Mouse (Mus musculus) mature B cell (primary cell): ENCODE data around the gene Srsf3.
"Not testable (repeated sequence)": the region's sequence is repeated elsewhere in the genome, so short reads cannot be mapped to it uniquely, and the experiment has no call there.

ENCODE experiments used
- in situ Hi-C: fragments of 300-500 bp; cut with MboI; formaldehyde crosslinking; loops from 2 replicates; pipeline ENCODE4 v1.14.3; 2019

Gene Srsf3

DNA sequence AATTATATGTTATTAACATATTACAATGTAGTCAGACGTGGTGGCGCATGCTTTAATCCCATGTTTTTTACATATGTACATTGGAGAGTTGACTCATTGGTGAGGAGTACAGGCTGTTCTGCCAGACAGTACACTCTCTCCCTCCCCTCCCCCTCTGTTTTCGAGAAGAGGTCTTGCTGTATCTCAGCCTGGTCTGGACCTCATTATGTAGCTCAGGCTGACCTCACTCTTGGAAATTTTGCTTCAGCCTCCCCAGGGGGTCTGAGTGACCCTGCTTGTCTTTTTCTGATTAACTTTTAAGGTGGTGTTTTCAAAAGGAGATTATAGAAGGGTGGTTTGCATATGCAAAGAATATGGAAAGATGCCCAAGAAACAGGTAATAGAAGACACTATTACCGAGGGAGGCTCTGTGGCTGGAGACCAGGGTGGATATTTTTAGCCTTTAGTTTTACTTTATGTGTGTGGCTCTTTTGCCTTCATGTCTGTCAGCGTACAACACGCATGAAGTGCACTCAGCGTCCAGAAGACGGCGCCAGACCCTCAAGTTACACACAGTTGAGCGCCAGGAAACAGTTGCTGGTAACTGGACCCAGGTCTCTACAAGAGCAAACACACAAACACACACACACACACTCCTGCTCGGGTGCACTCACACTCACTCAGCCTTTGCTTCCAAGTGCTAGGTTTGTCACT, 14.0 kb upstream of the Srsf3 start:
- in situ Hi-C loops: no loop called here

DNA sequence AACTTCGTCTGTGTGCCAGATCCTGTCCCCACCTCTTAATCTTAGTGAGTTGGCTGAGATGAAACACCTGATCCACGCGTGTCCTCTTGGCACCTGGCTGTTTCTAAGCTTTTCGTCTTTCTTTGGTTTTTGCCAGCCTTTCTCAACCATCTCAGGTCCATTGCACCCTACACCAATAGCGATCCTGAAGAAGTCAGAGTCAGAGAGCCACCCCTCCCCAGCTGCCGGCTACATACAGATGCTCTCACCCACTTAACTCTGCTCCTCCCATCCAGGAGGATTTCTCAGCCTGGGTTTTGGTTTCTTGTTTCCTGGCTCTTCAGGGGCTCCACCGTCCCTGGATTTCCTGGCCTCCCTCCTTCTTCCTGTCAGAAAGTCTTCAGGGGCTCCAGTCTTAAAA, 13.0 kb upstream of the Srsf3 start:
- in situ Hi-C loops: no loop called here

GRCm38 (mm10) chr17:29020444-29020843, 12.0 kb upstream of the Srsf3 start:
- in situ Hi-C loops: no loop called here

GRCm38 (mm10) chr17:29022230-29022819, 10.1 kb upstream of the Srsf3 start:
- in situ Hi-C loops: no loop called here

DNA sequence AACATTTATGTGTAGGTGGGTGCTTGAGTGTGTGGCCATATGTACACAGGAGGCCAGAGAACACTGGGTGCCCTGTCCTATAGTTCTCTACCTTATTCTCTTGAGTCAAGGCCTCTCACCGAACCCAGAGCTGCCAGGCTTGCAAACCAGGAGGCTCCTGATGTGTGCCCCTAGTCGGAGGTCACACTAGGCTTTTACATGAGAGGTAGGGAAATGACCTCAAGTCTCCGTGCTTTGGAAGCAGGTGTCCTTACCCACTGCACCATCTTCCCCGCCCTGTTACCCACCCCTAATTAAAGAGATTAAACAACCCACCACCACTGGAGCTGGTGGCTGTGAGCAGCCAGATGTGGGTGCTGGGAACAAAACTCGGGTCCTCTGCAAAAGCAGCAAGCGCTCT, 9.1 kb upstream of the Srsf3 start:
- in situ Hi-C loops: no loop called here

GRCm38 (mm10) chr17:29024047-29024892, 8.2 kb upstream of the Srsf3 start:
- in situ Hi-C loops: no loop called here

GRCm38 (mm10) chr17:29024896-29025565, 7.4 kb upstream of the Srsf3 start:
- in situ Hi-C loops: no loop called here

DNA sequence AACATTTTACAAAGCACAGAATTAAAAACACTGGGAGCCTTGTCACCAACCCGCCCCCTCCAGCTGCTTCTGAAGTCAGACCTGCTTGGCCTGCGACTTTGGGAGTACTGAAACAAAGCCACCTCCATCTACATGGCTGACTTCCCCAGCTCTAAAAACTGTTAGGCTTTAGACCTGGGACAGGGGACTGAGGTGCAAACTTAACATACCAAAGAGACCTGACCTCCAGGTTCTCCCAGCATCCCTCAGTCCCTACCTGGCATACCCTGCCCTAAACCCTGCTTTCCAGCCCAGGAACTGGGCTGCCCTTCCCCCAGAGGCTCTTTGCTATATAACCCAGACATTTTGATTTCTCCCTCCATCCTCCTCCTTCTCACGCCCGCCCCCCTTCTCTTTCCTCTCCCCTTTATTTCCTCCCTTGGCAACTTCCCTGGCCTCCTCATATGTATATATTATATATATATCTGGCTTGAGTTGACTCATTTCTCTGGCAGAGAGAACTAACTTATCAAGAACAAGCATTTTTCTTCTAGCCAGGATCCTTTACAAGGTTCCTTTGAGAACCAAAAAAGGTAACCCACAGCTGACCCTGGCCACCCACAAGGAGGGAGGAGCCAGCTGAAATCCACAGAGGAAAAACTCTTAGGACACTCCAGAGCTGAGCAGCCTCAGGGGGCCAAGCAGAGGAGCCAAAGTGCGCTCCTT, 5.6 kb upstream of the Srsf3 start:
- in situ Hi-C loops: no loop called here

DNA sequence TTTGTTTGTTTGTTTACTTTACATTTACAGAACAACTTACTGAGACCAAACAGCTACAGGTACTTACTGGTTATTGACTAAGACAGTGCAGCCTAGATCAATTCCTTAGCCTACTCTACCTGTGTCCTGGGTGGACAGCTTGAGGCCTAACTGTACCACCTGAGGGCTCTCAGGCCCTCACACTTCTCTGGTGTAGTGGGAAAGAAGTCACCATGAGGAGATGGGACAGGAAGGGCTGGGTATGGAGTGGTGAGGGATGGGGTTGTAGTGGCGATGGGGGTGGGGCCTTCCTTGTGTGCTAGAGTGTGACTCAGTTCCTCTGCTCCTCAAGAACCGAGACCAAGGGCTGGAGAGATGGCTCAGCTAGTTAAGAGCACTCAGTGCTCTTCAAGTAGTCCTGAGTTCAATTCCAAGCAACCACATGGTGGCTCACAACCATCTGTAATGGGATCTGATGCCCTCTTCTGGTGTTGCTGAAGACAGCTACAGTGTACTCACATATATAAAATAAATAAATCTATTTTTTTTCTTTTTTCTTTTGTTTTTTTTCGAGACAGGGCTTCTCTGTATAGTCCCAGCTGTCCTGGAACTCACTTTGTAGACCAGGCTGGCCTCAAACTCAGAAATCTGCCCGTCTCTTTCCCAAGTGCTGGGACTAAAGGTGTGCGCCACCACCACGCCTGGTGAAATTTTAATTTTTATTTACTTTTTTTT, 1.9 kb upstream of the Srsf3 start:
- in situ Hi-C loops: no loop called here

GRCm38 (mm10) chr17:29031085-29031711, 1.2 kb upstream of the Srsf3 start:
- in situ Hi-C loops: not testable (repeated sequence)

- in situ Hi-C loops: no loop called here
These were observed 606 bp upstream of the Srsf3 start for GRCm38 (mm10) chr17:29031771-29032273.

GRCm38 (mm10) chr17:29033569-29034061, 1.2 kb downstream of the Srsf3 start:
- in situ Hi-C loops: no loop called here

DNA sequence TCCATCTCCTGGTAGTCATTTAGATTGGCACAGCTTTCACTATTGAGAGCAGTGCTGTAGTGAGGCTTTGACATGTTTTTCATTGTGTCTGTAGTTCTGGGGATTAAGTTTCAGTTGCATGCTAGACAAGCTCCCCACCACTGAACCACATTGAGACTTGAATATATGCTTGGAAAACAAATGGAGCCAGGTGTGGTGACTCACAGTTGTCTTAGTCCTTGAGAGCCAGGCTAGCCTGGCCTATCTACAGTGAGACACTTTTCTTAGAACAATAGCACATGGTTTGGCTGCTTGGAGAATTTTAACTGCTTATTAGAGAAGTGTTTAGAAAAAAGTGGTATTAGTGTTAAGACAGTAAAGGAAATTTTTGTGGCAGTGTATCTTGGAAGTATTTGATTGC, 1.8 kb downstream of the Srsf3 start:
- in situ Hi-C loops: no loop called here

GRCm38 (mm10) chr17:29035506-29035905, 3.1 kb downstream of the Srsf3 start:
- in situ Hi-C loops: no loop called here

DNA sequence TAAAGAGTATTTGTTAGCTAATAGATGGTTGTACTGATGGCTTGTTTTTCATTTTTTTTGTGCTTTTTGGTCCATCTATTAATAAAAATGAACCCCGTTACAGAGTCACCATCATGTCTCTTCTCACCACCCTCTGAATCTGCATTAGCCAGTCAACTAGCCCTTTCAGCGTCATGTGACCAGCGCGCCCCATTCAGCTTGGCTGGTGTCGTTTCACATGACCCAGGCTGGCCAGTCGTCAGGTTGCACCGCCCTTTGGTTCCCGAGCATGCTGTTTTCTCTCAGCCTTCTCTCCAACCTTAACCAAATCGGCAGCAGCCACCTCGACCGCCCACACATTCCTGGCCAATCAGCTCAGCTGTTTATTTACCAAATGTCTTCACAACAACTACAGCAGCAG, 6.9 kb downstream of the Srsf3 start:
- in situ Hi-C loops: no loop called here

- in situ Hi-C loops: loop anchor here (10.0 kb wide), 2 partner anchors 333 to 473 kb away; no protein-coding TSS in a partner anchor
These were observed 9.2 kb downstream of the Srsf3 start for GRCm38 (mm10) chr17:29041632-29042031.

DNA sequence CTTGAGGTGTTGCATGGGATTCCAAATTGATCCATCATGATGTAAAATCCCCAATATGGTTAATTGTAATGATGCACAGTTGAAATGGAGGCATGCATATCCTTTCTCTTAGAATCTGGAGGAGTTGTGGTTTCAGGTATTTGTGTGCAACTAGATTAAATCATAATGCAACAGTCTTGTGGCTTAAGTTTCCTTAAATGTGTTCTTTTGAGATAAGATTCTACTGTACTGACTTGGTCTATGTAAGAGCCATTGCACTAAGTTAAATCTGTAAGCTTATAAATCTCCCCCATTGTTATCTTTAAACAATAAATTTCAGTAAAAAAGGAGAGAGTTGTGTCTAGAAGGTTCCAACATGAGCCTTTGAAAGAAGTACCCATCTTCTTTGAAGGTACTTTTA, 10.1 kb downstream of the Srsf3 start:
- in situ Hi-C loops: loop anchor here (10.0 kb wide), 2 partner anchors 332 to 472 kb away; no protein-coding TSS in a partner anchor

DNA sequence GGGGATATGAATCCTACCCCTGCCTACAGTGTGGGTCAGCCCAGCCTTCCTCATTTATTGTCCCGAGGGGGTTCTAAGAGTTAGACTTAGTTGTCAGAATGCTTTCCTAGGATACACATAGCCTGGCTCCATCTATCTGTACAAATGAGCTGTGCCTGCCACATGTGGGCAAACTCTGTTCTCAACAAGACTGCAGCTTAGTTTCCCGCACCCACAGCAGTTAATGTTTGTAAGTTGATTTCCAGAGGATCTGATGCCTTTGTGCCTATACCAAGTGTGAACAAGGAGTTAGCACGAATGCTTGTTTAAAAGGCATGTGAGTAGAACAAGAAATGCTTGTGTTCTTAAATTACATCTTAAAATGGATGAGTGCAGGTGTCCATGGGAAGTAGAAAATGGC, 11.2 kb downstream of the Srsf3 start:
- in situ Hi-C loops: loop anchor here (10.0 kb wide), 2 partner anchors 331 to 471 kb away; no protein-coding TSS in a partner anchor

DNA sequence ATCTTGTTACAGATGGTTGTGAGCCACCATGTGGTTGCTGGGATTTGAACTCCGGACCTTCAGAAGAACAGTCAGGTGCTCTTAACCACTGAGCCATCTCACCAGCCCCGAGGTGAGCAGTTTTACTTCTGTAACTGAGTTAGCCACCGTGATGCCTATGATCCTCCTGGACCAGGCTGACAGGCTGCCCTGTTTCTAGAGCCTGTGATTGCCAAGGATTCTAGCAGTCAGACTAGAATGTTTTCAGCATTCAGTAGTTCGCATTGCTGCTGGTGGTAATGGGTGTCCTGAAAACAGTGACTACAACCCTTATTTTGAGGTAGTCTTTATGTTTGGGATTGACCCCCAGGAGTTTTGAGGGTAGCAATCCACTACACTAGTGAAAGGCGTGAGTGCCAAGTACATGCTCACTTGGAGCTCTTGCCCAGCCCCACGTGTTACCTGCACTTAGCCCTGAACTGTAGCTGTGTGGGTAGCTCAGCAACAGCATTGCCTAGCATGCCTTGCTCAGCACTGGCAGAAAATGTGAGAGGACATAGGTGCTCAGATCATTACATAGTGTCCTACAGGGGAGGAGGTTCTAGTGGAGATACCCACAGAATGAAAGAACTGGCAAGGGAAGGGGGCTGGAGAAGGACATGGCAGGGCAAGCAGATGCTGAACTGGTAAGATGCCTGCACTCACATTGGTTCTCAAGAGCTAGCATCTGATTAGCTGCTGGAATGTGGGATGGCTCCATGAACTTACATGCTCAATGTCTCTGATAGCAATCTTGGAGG, 11.9 kb downstream of the Srsf3 start:
- in situ Hi-C loops: loop anchor here (10.0 kb wide), 2 partner anchors 330 to 470 kb away; no protein-coding TSS in a partner anchor
